Comparison of ENCODE assay signal across 14 mouse cellular contexts in the genomic region with DNA sequence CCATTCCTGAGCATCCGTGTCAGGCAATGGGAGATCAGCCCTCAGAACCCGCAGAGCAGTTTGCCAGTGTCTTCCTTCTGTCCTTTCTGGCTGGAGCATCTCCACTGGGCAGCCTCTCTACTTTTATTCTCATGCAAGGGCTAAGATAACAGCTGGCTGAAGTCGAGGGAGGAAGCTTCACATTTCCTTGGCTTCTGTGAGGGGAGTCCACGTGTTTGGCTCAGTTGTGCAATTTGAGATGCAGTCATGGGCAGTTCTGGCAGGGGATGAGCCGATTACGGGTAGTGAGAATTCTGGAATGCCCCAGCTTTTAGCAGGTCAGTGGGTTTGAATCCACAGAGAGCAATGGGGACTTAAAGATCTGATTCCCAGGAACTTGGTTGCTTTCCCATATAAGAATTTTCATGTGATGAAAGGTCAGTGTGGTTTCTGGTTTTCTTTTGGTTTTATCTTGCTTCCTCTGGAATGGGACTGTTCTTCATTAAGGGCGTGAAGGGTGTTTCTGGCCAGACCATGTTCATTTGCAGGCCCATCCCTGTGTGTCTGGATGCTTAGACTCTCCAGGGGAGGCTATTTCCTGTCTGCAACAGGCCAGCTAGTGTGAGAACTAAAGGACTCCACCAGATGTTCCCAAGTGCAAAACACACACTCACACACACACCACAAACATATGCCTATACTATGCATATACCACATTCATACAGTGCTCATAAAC. TPM values are rescaled to one million over a fixed set of nuclear protein-coding genes. Genes with fewer than 3 reads are reported as not detected.
DNase-seq lines count a peak whose midpoint lies in the region; ATAC-seq and TF ChIP-seq lines count a peak whose summit lies in the region.
"Had no signal": no experiment of that assay in that cellular context is flagged by ENCODE, and none has a peak within 500 bp of the region (broad histone marks: within the 10 kb centered on the region; RNA-seq: fewer than 3 reads in every experiment).

No protein-coding gene starts in this region.

- H3K4me1 ChIP-seq in embryonic facial prominence, embryonic 14.5 days (ENCODE audit: control insufficient read depth, insufficient read depth, low read length) = no peaks in the 10 kb centered on the region
- no peaks in the 10 kb centered on the region for H3K4me1 ChIP-seq in embryonic facial prominence, embryonic 10.5 days
- no peaks in the 10 kb centered on the region for H3K4me1 ChIP-seq in liver, postnatal 0 days (ENCODE audit: insufficient read depth)
- H3K4me1 ChIP-seq: hindbrain, embryonic 15.5 days had no signal

- peaks cover 82% of the 10 kb centered on the region for H3K9me3 ChIP-seq in embryonic facial prominence, embryonic 14.5 days (ENCODE audit: control insufficient read depth, low read length)
- H3K9me3 ChIP-seq in embryonic facial prominence, embryonic 10.5 days = peaks cover 89% of the 10 kb centered on the region
- H3K9me3 ChIP-seq in liver, postnatal 0 days (ENCODE audit: low read length) = peaks cover 66% of the 10 kb centered on the region

- no peak overlapping the region for H3K4me2 ChIP-seq in embryonic facial prominence, embryonic 14.5 days (ENCODE audit: low read depth, low read length)
- H3K4me2 ChIP-seq in liver, postnatal 0 days (ENCODE audit: low read depth, low read length) = no peak overlapping the region
- H3K4me2 ChIP-seq: hindbrain, embryonic 15.5 days had no signal

- H3K4me3 ChIP-seq in embryonic facial prominence, embryonic 14.5 days (ENCODE audit: low read depth, low read length) = no peak overlapping the region
- H3K4me3 ChIP-seq in embryonic facial prominence, embryonic 10.5 days = no peak overlapping the region
- no peak overlapping the region for H3K4me3 ChIP-seq in liver, postnatal 0 days (ENCODE audit: low read depth, low read length)
- H3K4me3 ChIP-seq: hindbrain, embryonic 15.5 days; left cerebral cortex, adult 2 months; myocyte had no signal

- no peak overlapping the region for H3K9ac ChIP-seq in embryonic facial prominence, embryonic 14.5 days (ENCODE audit: low read depth, low read length)
- no peak overlapping the region for H3K9ac ChIP-seq in liver, postnatal 0 days (replicated peaks)
- H3K9ac ChIP-seq: hindbrain, embryonic 15.5 days had no signal

- no peak for TF ChIP-seq CTCF in liver, postnatal 0 days (IDR thresholded peaks at IDR 0.05; ENCODE audit: low read depth)

- no peaks in the 10 kb centered on the region for H3K36me3 ChIP-seq in embryonic facial prominence, embryonic 14.5 days (ENCODE audit: control insufficient read depth, insufficient read depth, low read length)
- H3K36me3 ChIP-seq in embryonic facial prominence, embryonic 10.5 days (replicated peaks) = no peaks in the 10 kb centered on the region
- no peaks in the 10 kb centered on the region for H3K36me3 ChIP-seq in liver, postnatal 0 days (replicated peaks; ENCODE audit: insufficient read depth, low read length)
- H3K36me3 ChIP-seq: hindbrain, embryonic 15.5 days had no signal

- peak; percentile 20 for DNase-seq in embryonic facial prominence, embryonic 14.5 days (ENCODE audit: low spot score)
- DNase-seq in embryonic facial prominence, embryonic 10.5 days (ENCODE audit: low spot score) = no peak
- peak; percentile 28 for DNase-seq in ovary, adult 18-20 months (ENCODE audit: low spot score)
- no peak for DNase-seq in ovary, postnatal 10 days (ENCODE audit: low spot score)
- DNase-seq in liver, postnatal 0 days = peak; percentile 13
- DNase-seq in urinary bladder, postnatal 36 days (ENCODE audit: low spot score in 2 of 2) = peak; percentile 39 to 69
- DNase-seq in frontal cortex, postnatal 14 days (ENCODE audit: low spot score in 2 of 2) = no peak
- no peak for DNase-seq in cerebellum, postnatal 4 days (ENCODE audit: low spot score in 2 of 2)
- DNase-seq: cerebellum, postnatal 14 days; kidney, postnatal 25 days had no signal

- no peak overlapping the region for H3K27ac ChIP-seq in embryonic facial prominence, embryonic 14.5 days (replicated peaks; ENCODE audit: low read depth, low read length)
- H3K27ac ChIP-seq in embryonic facial prominence, embryonic 10.5 days (replicated peaks) = no peak overlapping the region
- H3K27ac ChIP-seq in liver, postnatal 0 days (ENCODE audit: low read depth) = no peak overlapping the region
- H3K27ac ChIP-seq: hindbrain, embryonic 15.5 days; left cerebral cortex, adult 2 months had no signal

- ATAC-seq in embryonic facial prominence, embryonic 14.5 days (ENCODE audit: low read depth) = no peak
- no peak for ATAC-seq in liver, postnatal 0 days
- ATAC-seq: activated CD4-positive, CD25-positive, alpha-beta regulatory T cell, adult 4 months had no signal

- no peaks in the 10 kb centered on the region for H3K27me3 ChIP-seq in embryonic facial prominence, embryonic 14.5 days (replicated peaks; ENCODE audit: control insufficient read depth, insufficient read depth, low read length)
- no peaks in the 10 kb centered on the region for H3K27me3 ChIP-seq in embryonic facial prominence, embryonic 10.5 days (replicated peaks; ENCODE audit: low read depth, poor library complexity, severe bottlenecking)
- H3K27me3 ChIP-seq in liver, postnatal 0 days (ENCODE audit: insufficient read depth, low read length) = no peaks in the 10 kb centered on the region
- H3K27me3 ChIP-seq: hindbrain, embryonic 15.5 days had no signal

- TF ChIP-seq EP300 in liver, postnatal 0 days (IDR thresholded peaks at IDR 0.05; ENCODE audit: low read depth) = no peak

- WGBS in embryonic facial prominence, embryonic 14.5 days = 66% methylated on average over 7 of the region's 7 CpGs
- WGBS in embryonic facial prominence, embryonic 10.5 days = 75% methylated on average over 7 of the region's 7 CpGs
- WGBS in liver, postnatal 0 days (ENCODE audit: insufficient replicate concordance) = 53% methylated on average over 7 of the region's 7 CpGs

RNA-seq across cellular contexts. Expression of a gene that starts 8.7 kb away (rescaled TPM):
- polyA plus RNA-seq in embryonic facial prominence, embryonic 14.5 days (2014; fragmentation: Nextera tagmentation; extraction: Ambion mirVana) = not detected in 2 replicates
- not detected in 2 replicates for polyA plus RNA-seq in embryonic facial prominence, embryonic 10.5 days (2016; fragmentation: Nextera tagmentation; extraction: Ambion mirVana)
- not detected in 2 replicates for polyA plus RNA-seq in liver, postnatal 0 days (2015; fragmentation: Nextera tagmentation; extraction: Ambion mirVana)
- polyA plus RNA-seq: activated CD4-positive, CD25-positive, alpha-beta regulatory T cell, adult 4 months; hindbrain, embryonic 15.5 days; myocyte had no signal

RNA-seq across cellular contexts. Expression of a gene that starts 17.8 kb away (rescaled TPM):
- not detected in 2 replicates for polyA plus RNA-seq in embryonic facial prominence, embryonic 14.5 days (2014; fragmentation: Nextera tagmentation; extraction: Ambion mirVana)
- polyA plus RNA-seq in embryonic facial prominence, embryonic 10.5 days (2016; fragmentation: Nextera tagmentation; extraction: Ambion mirVana) = not detected in 2 replicates
- polyA plus RNA-seq in liver, postnatal 0 days (2015; fragmentation: Nextera tagmentation; extraction: Ambion mirVana) = not detected in 2 replicates
- polyA plus RNA-seq: hindbrain, embryonic 15.5 days; myocyte had no signal

Comparison
In these comparisons a context has a peak if more than half of its experiments do, and no peak if none do; other contexts are left out.
1. DNase-seq: peak in embryonic facial prominence, embryonic 14.5 days (single experiment), ovary, adult 18-20 months (single experiment), liver, postnatal 0 days (single experiment) and urinary bladder, postnatal 36 days (2 of 2); none in embryonic facial prominence, embryonic 10.5 days (single experiment), ovary, postnatal 10 days (single experiment), frontal cortex, postnatal 14 days (0 of 2) and cerebellum, postnatal 4 days (0 of 2).